Mouse (Mus musculus) Patski (cell line): Measurements from ENCODE around the gene Rnf144b. TPM values are rescaled to one million over a fixed set of nuclear protein-coding genes. Genes with fewer than 3 reads are reported as not detected.

Experiments
- ATAC-seq: fragments of 100-300 bp; one replicate; pipeline ENCODE4 v1.8.0; 2021
- CTCF ChIA-PET: fragments of 350-600 bp; sonication (Branson Sonifier 250); formaldehyde crosslinking; loops from one replicate; lab custom pipeline; 2022; ENCODE audit warnings: inconsistent platforms; lab: Charles Lee
- POLR2A ChIA-PET: fragments of 350-600 bp; sonication (Branson Sonifier 250); formaldehyde crosslinking; loops from one replicate; lab custom pipeline; 2022; ENCODE audit warnings: antibody characterized with exemption, inconsistent platforms; lab: Charles Lee
- DNase-seq: peaks from one replicate; pipeline ENCODE4 v3.0.0-alpha.2; 2011; ENCODE audit warnings: low read depth, low spot score
- H3K27me3 ChIP-seq: fragments of 371-371 bp; one replicate; pipeline ENCODE4 v1.5.1; 2021
- CTCF ChIP-seq: fragments of 100-300 bp; IDR thresholded peaks from one replicate; pipeline ENCODE4 v1.5.1; 2021
- in situ Hi-C: fragments of 300-500 bp; cut with MboI; formaldehyde crosslinking; loops from 3 replicates; pipeline ENCODE4 v1.11.1; 2018; ENCODE audit warnings: low pct_unique_long_range_greater_than_20kb, mixed read lengths
- polyA plus RNA-seq: library from polyadenylated mRNA; unstranded; gene quantifications from one replicate; pipeline ENCODE4 v1.2.3, GENCODE M21; 2021

Gene Rnf144b
- polyA plus RNA-seq, 1 experiment from 2014 or later = 4.1 TPM

DNA sequence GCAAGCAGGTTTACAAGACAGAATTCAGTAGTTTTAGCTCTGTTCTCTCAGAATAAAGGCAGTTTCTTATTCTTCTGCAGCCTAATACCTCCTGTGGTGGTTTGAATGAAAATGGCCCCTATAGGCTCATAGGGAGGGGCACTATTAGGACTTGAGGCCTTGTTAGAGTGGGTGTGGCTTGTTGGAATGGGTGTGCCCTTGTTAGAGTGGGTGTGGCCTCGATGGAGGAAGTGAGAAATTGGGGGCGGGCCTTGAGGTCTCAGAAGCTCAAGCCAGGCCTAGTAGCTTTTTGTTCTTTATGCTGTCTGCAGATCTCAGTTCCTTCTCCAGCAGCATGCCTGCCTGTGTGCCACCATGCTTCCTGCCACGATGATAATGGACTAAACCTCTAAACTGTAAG, 159.8 kb downstream of the Rnf144b start:
- CTCF ChIA-PET = interaction anchor here (1.5 kb wide), 1 partner anchor 191 kb away, joined by 3 read pairs; no protein-coding TSS in a partner anchor
- no peak for DNase-seq
- TF ChIP-seq CTCF = no peak
- H3K27me3 ChIP-seq = no peaks in the 10 kb centered on the region
- in situ Hi-C loops = loop anchor here (25.0 kb wide), 1 partner anchor 470 kb away; no protein-coding TSS in a partner anchor
- POLR2A ChIA-PET = no interaction called here
- ATAC-seq = no peak

DNA sequence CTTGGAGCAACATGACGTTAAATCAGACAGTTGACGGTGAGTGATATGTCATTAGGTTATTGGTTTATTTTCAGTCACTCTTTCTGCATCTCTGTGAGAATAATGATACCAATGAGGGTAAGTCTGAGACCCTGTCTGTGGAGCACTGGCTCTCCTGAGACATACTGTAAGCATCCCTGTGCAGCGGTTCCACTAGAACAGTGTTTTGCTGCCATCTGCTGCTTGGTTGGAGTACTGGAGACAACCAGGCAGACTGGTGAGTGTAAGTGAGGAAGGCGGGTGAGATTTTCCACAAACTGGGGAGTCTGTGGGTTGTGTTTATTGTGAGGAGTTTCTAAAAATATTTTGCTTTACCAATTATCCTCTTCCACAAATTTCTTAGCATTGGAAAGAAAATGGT, 166.0 kb downstream of the Rnf144b start:
- ChIA-PET POLR2A (no interaction called here), CTCF (interaction anchor here (0.9 to 2.2 kb wide), 4 partner anchors 9 to 135 kb away, joined by 3 to 15 read pairs (median 6); no protein-coding TSS in a partner anchor)
- in situ Hi-C loops = loop anchor here (5.0 to 25.0 kb wide), 3 partner anchors 141 to 476 kb away; no protein-coding TSS in a partner anchor
- no peaks in the 10 kb centered on the region for H3K27me3 ChIP-seq
- peak; percentile 47 for ATAC-seq
- TF ChIP-seq CTCF = peak; percentile 89
- no peak for DNase-seq

DNA sequence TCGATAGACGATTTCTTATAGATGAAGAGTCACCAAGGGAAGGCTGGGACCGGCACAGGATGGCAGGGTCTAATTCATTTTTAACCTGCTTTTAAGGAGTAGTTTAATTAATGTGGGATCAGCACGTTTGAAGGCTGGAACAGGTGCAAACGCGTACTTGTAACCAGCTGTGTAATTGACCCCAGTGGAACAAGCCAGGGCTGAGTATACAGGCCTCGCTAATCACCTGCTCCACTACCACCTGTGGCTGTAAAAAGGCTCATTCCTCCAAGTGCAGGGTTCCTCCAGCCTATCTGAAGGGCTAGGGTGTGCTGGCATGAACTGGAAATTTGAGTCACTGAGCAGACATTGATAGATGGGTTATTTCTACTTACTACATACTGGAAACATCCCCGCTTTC, 174.0 kb downstream of the Rnf144b start:
- ChIA-PET CTCF (interaction anchor here (1.1 kb wide), 1 partner anchor 9 kb away, joined by 3 read pairs; no protein-coding TSS in a partner anchor), POLR2A (no interaction called here)
- no peak for DNase-seq

More for the DNA sequence above, 174.0 kb downstream of the Rnf144b start:
- no peak for ATAC-seq
- peaks cover 3% of the 10 kb centered on the region for H3K27me3 ChIP-seq
- in situ Hi-C loops = loop anchor here (25.0 kb wide), 1 partner anchor 484 kb away; no protein-coding TSS in a partner anchor
- TF ChIP-seq CTCF = no peak

Other genes with a start within 250 kb of the Rnf144b start
- 38.7 TPM for gene Kif13a, start 192.8 kb upstream of the Rnf144b start, polyA plus RNA-seq
- 0.94 TPM for gene Nhlrc1, start 107.8 kb upstream of the Rnf144b start, polyA plus RNA-seq
- 12.6 TPM for gene Kdm1b, start 79.2 kb upstream of the Rnf144b start, polyA plus RNA-seq
- 18.1 TPM for gene Tpmt, start 77.9 kb upstream of the Rnf144b start, polyA plus RNA-seq
- 146 TPM for gene Dek, start 16.5 kb upstream of the Rnf144b start, polyA plus RNA-seq